Mouse (Mus musculus) heart, postnatal 10 days (tissue): ENCODE results near the gene Wdr62. TPM values are rescaled to one million over a fixed set of nuclear protein-coding genes. Genes with fewer than 3 reads are reported as not detected.

ENCODE experiments used
- DNase-seq, 2 experiments: peaks; one replicate each; pipeline ENCODE4 v3.0.0; 2021
- intact Hi-C: fragments of 180-260 bp; cut with DNase I; formaldehyde crosslinking; loops from one replicate; pipeline ENCODE4 v1.15.1; 2025
- total RNA-seq, 2 experiments: library from RNA; stranded (reverse); gene quantifications; 2 replicates each; pipeline ENCODE4 v1.2.3; 2021

Wdr62 gene
- total RNA-seq, 2 experiments from 2014 or later = 5.4 to 5.7 TPM

DNA sequence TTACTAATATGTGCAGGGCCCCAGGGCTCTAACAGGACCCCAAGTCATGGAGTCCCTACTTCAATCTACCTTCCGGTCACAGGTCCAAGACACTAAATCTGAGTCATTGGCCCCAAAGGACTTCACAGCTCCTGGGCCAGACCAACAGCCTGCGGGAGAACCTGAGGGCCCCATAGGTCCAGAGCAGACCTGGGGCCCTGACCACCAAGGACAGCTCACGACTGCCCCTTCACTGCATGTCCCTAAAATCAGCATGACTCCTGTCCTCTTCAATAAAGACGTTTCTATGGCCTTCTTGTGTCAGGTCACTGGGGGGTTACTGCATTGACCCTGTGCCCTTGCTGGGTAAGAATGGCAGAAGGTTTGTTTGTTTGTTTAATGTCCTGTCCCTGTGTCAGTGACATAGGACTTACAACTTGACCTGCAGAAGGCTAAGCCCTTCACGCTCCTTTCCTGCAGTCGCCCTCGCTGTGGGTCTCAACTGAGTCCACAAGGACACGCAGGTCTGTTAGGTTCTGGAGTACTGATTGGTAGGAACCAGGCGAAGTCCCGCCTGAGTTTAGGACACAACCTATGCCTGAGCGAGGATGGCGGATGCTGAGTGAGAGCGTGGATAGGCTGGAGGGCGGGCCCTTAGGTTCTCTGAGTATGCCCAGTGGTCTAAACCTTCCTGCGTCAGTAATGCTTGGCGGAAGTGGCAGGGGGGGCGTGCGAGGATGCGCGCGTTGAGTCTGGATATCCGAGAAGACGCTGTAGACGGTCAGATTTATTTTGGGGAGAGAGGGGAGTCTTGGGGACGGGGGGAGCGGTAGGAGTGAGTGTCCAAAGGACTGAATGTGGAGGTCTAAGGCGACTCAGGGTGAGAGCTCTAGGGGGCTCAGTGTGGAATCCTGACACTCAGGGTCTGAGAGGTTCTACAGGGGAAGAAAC lies 28.1 kb upstream of the Wdr62 start, which contains the start of gene Alkbh6:
TSS of gene Alkbh6 (plus strand) at position 642 of the 930 bp plus-strand sequence.
- DNase-seq = peak; percentile 95 to 96
- intact Hi-C loops = no loop called here

DNA sequence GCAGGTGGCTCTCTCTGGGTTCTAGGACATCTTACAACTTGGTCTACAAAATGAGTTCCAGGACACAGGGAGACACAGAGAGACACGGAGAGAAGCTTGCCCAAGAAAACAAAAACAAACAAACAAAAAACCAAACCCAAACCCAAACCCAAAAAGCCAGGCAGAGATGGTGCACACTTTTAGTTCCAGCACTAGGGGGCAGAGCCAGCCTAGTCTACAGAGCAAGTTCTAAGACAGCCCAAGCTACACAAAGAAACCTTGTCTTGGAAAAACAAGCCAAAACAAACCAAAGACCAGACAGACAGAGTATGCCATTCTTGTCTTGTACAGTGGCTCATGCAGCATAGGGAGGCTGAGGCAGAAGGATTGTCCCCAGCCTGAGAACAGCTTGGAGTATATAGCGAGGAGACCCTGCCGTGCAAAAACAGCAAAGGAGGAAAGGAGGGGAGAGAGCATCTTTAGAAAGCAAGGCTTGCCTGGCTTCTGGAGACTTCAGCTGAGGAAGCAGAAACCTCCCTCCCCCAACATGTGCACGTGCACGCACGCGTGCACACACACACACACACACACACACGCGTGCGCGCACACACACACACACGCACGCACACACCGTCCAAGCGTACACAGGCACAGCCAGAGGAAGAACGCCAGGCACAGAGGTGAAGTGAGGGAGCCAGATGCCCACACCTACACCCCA lies 26.0 kb upstream of the Wdr62 start:
- DNase-seq = no peak
- intact Hi-C loops = no loop called here

DNA sequence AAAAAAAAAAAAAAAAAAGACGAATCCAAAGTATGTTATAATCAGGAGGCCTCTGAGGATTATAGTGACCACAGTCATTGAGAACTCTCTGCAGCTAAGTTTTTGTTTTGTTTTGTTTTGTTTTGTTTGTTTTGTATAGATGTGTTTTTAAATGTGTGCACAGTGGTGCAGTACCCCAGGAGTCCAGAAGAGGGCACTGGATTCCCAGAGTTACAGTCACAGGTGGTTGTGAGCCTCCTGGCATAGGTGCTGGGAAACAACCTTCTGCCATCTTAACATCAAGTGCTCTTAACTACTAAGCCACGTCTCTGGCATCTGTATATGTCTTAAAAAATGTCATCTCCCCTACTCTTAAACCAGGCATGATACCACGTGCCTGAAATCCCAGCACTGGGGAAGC lies 20.7 kb upstream of the Wdr62 start:
- intact Hi-C loops = no loop called here
- DNase-seq = peak in 1 of 2 experiments; percentile 18

DNA sequence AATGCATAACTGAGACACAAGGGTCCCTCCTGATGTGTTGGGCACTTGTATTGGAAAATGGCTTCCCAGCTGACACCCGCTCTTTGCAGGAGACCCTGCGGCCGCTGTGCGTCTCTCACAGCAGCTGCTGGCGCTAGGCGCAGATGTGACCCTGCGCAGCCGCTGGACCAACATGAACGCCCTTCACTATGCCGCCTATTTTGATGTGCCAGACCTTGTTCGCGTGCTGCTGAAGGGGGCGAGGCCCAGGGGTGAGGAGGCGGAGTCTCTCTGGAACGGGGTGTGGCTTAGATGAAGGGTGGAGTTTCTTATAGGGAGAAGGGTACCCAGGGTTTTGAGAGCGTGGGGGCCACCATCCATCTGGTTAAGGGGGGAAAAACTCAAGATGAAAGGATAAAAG lies 17.0 kb upstream of the Wdr62 start:
- DNase-seq = no peak
- intact Hi-C loops = no loop called here

DNA sequence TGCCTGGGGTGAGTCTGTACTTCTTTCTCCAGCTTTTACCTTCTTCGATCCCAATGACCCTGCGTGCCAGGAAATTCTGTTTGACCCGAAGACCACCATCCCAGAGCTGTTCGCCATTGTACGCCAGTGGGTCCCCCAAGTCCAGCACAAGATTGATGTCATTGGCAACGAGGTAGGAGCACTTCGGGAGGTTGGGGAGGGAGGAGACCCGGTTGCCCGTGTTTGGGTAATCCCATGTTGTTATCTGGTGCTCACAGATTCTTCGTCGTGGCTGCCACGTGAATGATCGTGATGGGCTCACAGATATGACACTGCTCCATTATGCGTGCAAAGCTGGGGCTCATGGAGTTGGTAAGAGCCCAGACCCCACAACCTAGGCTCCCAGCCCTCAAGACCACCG lies 16.6 kb upstream of the Wdr62 start:
- no peak for DNase-seq
- intact Hi-C loops = no loop called here

DNA sequence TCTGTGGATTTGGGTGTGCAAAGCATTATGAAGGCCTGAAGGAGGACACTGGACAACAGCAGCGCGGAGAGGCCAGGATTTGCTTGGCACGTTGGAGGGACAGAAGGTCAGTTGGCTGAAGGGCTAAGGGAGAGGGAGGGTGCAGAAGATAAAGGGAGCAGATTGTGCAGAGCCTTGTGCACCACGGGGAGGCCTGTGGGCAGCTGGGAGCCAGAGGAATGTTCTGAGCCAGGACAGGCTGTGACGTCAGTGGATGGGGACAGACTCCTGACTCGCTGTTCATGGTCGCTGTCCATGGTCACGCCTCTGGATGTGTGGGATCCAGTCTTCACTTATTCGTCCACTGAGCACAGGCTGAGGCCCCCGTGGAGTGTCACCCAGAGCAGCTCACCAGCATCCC lies 14.9 kb upstream of the Wdr62 start:
- intact Hi-C loops = no loop called here
- peak; percentile 70 to 75 for DNase-seq

DNA sequence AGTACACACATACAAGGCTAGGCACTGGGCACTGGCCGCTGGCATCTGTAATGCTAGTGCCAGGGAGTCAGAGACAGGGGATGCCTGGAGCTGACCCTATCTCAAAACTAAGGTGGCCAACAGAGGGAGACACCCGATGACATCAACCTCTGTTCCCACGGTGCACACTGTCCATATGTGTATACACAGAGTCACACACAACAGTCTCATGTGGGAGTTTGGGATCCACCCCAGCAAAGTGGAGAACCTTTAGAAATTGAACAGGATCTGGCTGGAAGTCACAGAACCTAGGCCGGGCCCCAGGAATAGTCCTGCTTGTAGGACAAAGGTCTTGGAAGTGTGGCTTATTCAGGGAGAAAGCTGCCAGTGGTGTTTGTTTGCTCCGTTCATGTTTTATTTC lies 14.1 kb upstream of the Wdr62 start:
- no peak for DNase-seq
- intact Hi-C loops = no loop called here

DNA sequence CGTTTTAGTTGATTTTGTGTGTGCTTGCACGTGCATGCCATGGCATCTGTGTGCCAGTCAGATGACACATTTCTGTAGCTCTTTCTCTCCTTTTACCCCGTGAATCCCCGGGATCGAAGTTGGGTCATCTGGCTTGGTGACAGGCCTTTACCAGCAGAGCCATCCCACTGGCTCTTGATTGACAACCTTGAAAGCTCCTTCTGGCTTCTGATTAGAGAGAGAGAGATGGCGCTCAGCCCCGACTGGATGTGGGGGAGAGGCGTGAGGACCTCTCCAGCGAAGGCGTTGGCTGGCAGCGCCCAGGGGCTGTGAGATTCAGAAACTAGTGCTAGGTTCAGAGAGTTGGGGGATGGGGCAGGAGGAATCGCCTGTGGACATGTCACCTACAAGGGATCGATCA lies 13.6 kb upstream of the Wdr62 start:
- DNase-seq = no peak
- intact Hi-C loops = no loop called here

DNA sequence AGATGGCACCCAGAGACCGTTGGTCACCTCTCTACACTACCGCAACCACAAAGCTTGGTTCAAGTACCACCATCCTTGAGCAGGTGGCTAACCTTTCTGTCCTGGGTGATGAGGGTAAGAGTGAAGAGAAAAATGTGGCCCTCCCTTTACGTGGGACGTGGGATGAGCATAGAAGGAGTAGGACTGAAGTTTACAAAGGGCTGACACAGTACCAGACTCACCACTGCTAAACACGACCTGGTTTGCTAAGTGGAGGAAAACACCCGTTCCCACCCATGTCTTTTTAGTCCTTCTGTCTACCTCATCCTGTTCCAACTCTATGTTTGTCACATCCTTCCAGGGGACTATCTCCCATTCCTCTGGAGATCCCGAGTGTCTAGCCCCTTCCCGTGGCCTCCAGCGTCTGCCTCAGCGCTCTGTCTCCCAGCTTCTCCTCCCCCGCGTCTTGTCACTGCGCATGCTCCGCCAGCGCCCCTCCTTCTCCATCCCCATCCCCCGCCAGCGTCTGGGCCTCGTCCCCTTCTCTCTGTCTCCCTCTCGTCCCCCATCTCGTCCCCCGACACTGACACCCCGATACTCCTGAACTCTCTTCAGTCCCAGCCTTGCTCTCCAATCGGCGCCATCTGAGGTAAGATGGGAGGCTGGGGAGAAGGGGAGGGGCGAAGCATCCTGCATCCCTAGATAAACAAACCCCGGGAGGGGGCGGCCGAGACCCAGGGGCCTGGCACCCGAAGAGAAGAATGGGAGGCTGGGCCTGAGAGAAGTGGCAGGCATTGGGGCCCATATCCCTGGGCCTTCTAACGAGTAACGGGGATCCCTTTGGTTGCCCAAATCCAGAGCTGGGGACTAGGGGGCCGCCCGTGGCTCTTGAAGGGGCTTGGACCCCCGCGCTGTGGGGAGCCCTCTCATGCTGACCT lies 11.3 kb upstream of the Wdr62 start, which contains the start of gene Clip3:
TSS of gene Clip3 (plus strand) at position 514 of the 917 bp plus-strand sequence.
- intact Hi-C loops = no loop called here

DNA sequence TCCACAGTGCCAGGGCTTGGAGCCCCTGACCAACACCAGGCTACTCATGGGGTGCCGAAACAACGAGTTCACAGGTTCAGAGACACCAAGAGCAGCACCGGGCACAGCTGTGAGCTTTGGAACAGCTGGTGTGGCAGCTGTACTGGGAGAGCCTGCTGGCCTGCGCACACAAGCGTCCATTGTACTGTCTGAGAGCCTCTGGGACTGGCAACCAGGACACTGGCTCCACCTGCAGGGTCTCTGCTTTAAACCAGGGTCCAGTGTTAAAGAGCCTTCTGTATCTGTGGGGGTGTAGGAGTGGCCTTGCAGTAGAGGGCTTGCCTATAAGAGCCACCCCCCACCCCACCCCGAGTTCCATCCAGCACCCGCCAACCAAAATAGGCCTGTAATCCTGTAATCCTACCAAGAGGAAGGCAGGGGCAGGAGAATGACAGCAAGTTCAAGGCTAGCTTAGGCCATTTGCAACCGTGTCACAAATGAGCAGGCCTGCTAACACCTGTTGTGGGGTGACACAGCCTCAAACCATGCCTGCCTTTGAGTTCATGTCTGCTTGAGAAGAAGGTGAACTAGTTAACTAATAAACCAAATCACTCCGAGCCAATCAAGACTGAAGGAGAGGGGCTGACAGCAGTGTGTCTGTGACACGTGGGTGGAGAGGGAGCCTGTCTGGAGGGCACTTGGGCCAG lies 9.6 kb upstream of the Wdr62 start:
- intact Hi-C loops = no loop called here
- DNase-seq = peak; percentile 20 to 47

More for the DNA sequence above, 11.3 kb upstream of the Wdr62 start, which contains the start of gene Clip3:
- peak; percentile 77 to 84 for DNase-seq

DNA sequence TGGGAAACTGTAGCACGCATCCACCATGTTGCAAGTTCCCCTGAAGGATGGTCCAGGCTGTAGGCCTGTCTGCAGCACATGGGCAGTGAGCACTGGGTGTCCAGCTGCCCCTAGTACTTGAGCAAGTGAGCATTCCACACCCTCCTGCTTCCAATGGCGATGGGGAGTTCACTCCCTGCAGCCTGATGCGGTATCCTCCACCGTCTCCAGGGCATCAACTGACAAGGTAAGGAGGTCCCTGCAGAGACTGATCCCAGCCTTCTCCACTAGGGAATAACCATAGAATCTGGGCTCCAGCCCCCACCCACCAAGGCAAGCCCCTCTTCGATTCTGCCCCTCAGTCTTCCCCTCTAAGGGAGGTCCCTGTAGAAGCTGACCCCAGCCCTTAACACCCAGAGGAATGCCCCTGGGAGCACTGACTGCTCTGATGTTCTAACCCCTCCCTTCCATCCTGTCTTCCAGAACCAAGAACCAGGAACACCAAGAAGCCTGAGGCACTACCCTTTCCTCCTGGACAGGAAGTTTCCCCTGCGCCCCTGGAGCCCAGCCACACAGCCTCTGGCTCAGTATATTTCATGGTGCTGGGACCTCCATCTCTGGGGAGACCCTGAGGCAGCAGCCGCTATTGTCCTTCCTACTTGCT lies 9.0 kb upstream of the Wdr62 start:
- no peak for DNase-seq
- intact Hi-C loops = no loop called here

DNA sequence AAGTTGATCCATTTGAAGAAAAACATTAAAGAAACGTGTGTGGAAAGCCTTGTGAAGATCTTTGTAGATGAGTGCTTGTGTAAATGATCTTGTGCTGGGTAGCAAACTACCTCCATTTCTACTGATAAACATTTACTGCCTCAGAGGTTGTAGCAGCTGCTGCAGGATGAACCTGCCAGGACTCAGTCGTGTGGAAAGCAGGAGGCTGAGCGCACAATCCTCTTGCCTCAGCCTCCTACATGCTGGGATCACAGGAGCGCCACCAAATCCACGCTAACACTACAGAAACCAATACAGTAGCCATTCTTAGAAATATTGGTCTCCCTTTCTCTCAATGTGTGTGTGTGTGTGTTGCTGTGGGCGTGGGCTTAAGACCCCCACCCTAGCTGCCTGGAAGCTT lies 7.8 kb upstream of the Wdr62 start:
- DNase-seq = no peak
- intact Hi-C loops = no loop called here

DNA sequence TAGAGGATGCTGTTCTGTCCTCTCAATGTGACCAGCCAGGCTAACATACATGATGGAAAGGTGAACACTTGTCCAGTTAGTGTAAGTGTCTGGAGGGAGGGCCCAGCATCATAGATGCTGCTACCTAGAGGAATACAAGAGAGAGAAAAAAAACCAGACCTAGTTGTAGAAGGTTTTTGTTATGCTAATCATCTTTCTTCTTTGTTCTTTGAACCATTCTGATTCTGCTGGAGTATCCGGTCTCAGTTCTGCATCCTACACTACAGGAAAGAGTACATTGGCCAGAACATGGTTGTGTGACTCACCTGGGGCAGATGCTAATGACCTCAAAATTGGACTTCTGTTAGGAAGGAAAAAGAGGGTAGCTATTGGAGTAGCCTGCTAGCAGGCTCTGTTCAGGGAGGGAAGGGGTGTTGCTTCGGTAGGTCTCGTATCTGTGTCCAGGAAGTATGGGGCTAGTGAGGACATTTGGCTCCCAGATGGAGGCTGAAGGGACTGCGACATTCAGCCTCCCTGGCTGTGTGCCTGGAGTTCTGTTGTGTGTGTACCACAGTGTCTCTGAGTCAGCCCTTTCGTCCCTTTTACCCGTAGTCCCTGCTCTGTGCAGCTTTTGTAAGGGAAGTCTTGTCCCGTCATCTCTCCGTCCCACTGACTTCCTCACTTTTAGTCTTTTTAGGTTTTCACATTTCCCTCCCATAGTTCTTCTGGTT lies 6.6 kb upstream of the Wdr62 start:
- intact Hi-C loops = no loop called here
- DNase-seq = peak; percentile 67 to 68

DNA sequence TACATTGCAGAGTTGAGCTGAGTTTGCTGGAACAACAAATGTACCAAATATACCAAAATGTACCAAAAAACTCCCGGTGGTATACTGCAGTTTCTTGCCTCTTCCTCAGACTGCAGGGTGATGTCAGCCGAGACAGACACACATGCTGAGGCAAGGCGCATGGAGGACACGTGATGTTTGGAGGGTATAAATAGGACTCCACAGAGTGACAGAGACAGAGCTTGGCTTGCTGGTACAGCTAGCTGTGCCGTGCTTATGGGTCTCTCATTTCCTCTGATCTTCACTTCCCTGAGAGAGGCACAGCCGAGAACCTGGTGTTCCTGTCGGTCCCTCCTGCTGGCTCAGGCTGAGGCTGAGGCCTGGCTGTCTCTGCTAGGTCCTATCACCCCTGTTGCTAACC lies 2.5 kb upstream of the Wdr62 start:
- intact Hi-C loops = no loop called here
- DNase-seq = peak in 1 of 2 experiments; percentile 22

DNA sequence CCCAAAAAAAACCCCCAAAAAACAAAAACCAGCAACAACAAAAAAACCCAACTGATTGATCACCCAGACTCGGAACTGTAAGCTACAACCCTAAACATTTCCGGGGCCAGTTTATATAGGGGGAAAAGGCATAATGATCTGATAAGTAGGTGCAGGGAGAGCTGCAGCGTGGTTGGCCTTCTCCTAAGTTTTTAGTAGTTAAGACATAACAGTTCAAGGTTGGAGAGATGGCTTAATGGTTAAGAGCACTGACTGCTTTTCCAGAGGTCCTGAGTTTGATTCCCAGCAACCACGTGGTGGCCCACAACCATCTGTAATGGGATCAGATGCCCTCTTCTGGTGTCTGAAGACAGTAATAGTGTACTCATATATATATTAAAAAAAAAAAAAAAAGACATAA lies 1.3 kb upstream of the Wdr62 start:
- DNase-seq = no peak
- intact Hi-C loops = no loop called here

DNA sequence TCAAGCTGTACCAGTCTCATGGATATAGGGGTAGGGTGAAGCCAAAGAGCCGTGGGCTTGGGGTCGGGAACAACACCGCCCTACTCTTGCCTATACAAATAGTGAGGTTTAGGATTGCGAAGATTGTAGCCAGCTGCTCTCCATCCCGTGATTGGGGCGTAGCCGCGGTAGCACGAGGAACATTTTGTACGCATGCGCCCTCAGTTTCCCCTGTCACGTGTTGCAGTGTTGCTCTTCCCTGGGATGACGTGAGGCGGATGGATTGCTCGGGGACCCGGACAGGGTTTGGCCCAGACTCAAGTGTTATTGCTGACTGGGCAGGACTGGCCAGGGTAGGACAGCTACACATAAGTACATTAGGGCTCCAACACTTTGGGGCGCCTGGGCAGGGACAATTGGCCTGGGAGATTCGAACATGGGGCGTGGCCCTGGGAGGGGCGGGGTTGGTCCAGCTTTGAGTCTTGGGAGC lies 485 bp upstream of the Wdr62 start:
- peak; percentile 91 to 92 for DNase-seq
- intact Hi-C loops = no loop called here

DNA sequence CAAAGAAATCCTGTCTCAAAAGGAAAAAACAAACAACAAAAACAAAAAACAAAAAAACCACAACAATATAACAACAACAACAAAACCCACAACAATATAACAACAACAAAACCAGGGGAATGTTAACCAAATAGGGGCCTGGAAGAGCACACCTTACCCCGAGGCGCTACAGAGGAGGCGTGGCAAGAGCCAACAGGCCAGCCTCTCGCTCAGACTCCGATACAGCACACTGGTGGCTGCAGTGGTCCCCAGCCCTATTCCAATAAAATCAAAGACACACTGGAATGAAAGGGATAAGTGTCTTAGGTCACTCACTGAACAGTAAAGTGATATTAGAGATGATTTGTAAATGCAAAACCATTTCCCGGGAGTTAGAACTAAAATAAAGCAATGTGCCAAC lies 683 bp downstream of the Wdr62 start:
- DNase-seq = no peak
- intact Hi-C loops = no loop called here

DNA sequence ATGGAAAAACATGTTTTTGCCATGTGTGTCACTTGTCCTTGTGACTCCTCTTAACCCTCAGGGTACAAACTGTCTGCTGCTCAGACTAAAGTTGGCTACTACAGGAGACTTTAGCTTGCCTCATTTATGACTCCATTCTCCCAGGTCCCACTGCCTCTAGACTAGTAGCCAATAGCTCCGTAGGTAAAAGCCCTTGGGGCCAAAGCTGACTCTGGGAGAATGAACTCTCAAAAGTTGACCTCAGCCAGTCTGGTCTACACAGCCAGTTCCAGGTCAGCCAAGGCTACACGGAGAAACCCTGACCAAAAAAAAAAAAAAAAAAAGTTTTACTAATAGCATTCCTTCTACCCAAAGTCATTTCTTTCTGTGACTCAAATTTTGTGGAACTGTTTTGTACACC lies 1.3 kb downstream of the Wdr62 start:
- intact Hi-C loops = no loop called here
- no peak for DNase-seq

DNA sequence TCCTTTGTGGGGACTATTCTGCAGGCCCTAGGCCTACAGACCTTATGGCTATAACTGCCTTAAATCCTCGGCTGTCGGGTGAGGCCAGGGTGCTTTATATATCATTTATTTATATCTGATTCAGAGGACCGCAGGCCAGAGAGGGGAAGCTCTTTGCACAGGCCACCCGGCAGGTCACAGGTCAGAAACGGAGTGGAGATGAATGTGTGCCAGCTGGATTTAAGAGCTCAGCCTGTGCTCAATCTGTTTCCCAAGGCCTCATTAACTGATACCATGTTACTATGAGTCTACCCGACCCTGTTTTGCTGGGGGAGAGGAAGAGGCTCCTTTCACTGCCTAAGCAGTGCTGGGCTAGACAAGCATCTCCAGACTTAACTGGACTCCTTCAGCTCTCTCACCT lies 5.8 kb downstream of the Wdr62 start:
- intact Hi-C loops = no loop called here
- no peak for DNase-seq
